Mouse (Mus musculus) common myeloid progenitor, adult 5-6 weeks (primary cell): ENCODE results near the gene Map7d2. TPM values are rescaled to one million over a fixed set of nuclear protein-coding genes. Genes with fewer than 3 reads are reported as not detected.
A peak's percentile ranks its signal among the peaks of the same experiment; 100 is the strongest.
"Not testable (repeated sequence)": the region's sequence is repeated elsewhere in the genome, so short reads cannot be mapped to it uniquely, and the experiment has no call there.

Experiments used
- ATAC-seq: replicated peaks from 2 replicates; pipeline ENCODE4 v1.8.0; 2016; ENCODE audit warnings: low read depth, mild to moderate bottlenecking, moderate TSS enrichment, inconsistent platforms; ENCODE audit not compliant: poor library complexity, severe bottlenecking
- total RNA-seq: library from RNA; stranded (forward); fragments of 200-1000, 187-1606 nt; gene quantifications from 2 replicates; pipeline ENCODE4 v1.2.3, GENCODE M21; 2017

Gene Map7d2
- total RNA-seq: 0.09 TPM in 1 of 2 replicates, not detected in the other

- no peak for ATAC-seq
Observed at GRCm38 (mm10) chrX:159414130-159414828, at the start of gene Map7d2. Gene Map7d2 (plus strand): TSS chrX:159414572.

GRCm38 (mm10) chrX:159371831-159372752, 42.3 kb upstream of the Map7d2 start, which contains the start of gene Eif1ax:
Gene Eif1ax (plus strand): TSS chrX:159372178.
- peak; percentile 91 for ATAC-seq

DNA sequence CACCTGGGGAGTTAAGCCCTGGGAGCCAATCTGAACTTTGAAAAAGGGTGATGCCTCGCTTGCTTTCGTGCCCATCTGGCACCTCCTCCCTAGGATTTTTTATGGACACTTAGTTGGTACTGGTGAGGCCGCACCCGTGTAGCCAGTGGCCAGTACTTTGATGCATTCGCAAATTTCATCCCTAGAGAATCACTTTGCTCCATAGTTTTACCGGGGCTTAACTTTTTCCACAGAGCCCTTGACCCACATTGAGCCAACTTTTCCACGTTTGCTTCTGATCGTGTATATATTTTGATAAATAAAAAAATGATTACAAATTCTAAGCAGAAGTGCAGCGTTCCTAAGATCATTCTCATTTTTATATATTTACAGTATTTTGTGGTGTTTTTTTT, 41.6 kb upstream of the Map7d2 start:
- ATAC-seq: no peak

- no peak for ATAC-seq
Observed at GRCm38 (mm10) chrX:159387105-159387504, 27.3 kb upstream of the Map7d2 start.

DNA sequence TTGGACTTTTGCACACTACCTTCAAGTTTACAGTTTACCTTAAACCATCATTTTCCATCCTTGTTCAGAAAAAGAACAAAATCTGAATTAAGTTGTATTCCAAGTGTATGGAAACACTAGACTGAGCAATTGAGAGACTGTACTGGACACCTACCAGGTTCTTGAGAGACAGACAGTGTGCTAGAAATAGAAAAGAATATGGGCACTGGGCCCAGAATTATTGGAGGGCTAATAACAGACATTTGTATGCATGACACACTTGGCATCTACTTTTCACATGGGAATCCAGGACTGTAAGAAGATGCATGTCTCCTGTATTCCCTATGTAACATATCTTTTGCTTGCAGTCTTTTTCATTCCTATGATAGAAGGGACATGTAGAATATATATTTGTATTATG, 25.4 kb upstream of the Map7d2 start:
- no peak for ATAC-seq

DNA sequence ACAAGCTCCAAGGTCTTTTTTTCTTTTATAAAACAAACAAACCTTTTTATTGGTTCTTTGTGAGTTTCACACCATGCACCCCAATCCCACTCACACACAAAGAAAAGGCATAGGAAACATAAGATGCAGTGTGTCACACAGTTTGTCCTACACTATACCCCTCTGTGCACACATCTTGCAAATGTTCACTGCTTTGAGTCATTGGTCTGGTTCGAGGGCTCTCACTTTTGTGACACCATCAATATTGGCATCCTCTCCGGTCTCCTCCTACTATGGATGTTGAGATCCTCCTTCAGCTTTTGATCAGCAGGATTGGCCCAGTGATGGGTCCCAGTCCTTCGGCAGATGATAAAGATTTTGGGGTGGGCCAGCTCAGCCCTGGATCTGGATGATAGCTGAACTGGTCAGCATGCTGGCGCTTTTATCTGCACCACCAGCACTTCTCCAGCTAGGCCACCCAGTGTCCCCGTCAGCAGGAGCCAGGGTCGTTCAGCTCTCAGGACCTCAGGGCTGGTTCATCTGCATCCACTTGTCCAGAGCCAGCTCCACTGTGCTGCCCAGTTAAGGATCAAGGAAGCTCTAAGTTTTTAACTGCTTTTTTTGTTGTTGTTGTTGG, 23.9 kb upstream of the Map7d2 start:
- no peak for ATAC-seq

GRCm38 (mm10) chrX:159391239-159391638, 23.1 kb upstream of the Map7d2 start:
- ATAC-seq: no peak

DNA sequence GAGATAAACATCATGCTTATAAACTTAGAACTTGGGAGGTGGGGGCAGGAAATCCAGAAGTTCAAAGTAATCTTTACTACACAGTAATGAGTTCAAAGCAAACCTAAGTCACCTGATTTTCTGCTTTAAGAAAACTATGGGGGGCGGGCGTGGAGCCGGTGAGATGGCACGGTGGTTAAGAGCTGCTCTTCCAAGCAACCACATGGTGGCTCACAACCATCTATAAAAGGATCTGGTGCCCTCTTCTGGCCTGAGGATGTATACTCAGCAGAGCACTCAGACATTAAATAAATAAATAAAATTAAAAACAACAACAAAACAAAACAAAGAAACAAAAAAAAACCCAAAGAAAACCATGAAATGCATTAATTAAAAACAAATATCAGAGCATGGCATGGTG, 5.1 kb upstream of the Map7d2 start:
- ATAC-seq: peak; percentile 82

DNA sequence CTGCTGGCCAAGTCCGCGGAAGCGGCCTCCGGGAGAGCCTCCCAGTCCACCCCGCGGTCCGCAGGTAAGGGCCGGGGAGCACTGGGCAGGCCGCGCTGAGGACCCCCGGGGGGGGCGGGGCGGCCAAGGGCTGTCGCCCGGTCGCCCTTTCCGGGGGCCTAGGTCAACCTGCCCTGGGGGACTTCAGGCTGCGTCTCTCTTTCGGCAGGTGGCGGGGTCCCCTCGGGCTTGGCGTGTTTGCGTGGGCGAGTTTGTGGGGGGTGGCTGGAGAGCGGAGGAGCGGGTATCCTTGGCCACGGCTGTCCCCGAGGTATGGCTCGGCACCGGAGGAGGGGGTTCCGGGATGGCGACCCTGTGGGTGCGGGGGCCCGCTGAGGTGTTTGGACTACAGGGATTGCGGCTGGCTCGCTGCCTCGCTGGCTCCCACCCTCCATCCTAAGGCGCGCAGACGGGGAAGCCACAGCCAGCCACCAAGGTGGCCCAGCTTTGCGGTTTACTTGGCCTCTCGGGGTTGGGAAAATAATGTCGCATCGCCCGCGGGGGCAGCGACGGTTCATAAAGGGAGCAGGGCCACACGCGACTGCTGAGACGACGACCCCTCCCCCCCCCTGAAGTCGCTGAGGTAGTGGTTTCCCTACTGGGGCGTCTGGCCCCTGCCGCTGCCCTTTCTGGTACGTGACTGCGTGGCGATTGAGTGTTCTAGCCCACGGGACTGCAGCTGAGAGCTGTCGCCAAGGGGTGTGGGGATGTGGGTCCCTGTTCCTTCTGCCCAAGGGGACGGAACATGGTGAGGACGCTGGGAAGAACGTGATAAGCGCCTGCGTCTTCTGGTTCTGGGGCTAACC, 679 bp downstream of the Map7d2 start:
- ATAC-seq: peak; percentile 57

- not testable (repeated sequence) for ATAC-seq
Observed at GRCm38 (mm10) chrX:159430507-159430906, 16.1 kb downstream of the Map7d2 start.

DNA sequence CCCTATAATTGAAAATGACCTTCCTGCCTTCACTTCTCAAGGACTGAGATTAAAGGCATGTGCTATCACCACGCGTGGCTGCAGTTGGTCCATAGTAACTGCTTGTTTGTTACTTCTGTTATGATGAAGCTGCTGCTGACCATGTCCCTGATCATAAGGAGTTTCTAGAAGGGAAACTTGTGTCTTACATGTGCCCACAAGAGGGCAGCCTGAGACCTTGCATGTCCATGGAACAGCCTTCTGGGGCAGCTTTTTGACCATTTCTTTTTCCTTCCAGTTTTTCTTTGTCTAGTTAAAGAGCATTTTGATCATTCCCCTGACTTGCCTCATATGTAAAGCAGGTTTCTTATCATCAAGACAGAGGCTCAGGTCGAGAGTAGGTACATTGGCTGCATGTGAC, 27.8 kb downstream of the Map7d2 start:
- ATAC-seq: peak; percentile 84

- ATAC-seq: no peak
Observed at GRCm38 (mm10) chrX:159447133-159447532, 32.8 kb downstream of the Map7d2 start.

- ATAC-seq: no peak
Observed at GRCm38 (mm10) chrX:159459006-159459654, 44.8 kb downstream of the Map7d2 start.

GRCm38 (mm10) chrX:159474799-159475198, 60.4 kb downstream of the Map7d2 start:
- no peak for ATAC-seq

GRCm38 (mm10) chrX:159478243-159478940, 64.0 kb downstream of the Map7d2 start:
- ATAC-seq: not testable (repeated sequence)

GRCm38 (mm10) chrX:159484247-159484646, 69.9 kb downstream of the Map7d2 start:
- ATAC-seq: no peak

DNA sequence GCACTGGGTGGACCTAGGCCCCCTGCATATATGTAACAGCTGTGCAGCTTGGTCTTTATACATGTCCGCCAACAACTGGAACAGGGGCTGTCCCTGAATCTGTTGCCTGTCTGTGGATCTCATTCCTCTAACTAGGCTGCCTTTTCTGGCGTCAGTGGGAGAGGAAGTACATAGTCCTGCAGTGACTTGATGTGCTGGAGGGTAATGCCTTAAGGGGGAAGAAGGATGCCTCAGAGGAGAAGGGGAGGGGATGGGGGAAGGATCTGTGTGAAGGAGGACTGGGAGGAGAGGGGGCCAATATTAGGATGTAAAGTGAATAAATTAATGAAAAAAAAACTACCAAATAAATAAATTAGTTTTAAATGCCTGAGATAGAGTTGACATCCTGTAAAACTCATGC, 88.8 kb downstream of the Map7d2 start:
- peak; percentile 56; the same call in 1 of the 2 replicates for ATAC-seq

GRCm38 (mm10) chrX:159508331-159509036, 94.1 kb downstream of the Map7d2 start:
- peak; percentile 45 for ATAC-seq
